Mouse (Mus musculus) cerebellum, adult 2 months (tissue): ENCODE results near the gene Tecpr1. TPM values are rescaled to one million over a fixed set of nuclear protein-coding genes. Genes with fewer than 3 reads are reported as not detected.
A peak's percentile ranks its signal among the peaks of the same experiment; 100 is the strongest.

ENCODE experiments used
- DNase-seq, 2 experiments: peaks; one replicate each; pipeline ENCODE4 v3.0.0; 2021
- H3K27ac ChIP-seq: fragments of 200-500 bp; 2 replicates; pipeline ENCODE4 v1.5.1; 2012; ENCODE audit warnings: low read length, control low read depth, inconsistent platforms; ENCODE audit not compliant: insufficient read depth
- H3K27me3 ChIP-seq: fragments of 200-500 bp; 2 replicates; pipeline ENCODE4 v1.6.1; 2012; ENCODE audit warnings: inconsistent platforms, mild to moderate bottlenecking, low read length, moderate library complexity; ENCODE audit not compliant: control insufficient read depth, insufficient read depth
- H3K4me1 ChIP-seq: fragments of 200-500 bp; 2 replicates; pipeline ENCODE4 v1.6.1; 2011; ENCODE audit warnings: low read length; ENCODE audit not compliant: control insufficient read depth, insufficient read depth
- H3K4me3 ChIP-seq: fragments of 200-500 bp; replicated peaks from 2 replicates; pipeline ENCODE3; 2011; ENCODE audit warnings: mild to moderate bottlenecking, low read depth, low read length, control low read depth; ENCODE audit not compliant: insufficient read depth
- CTCF ChIP-seq: fragments of 200-500 bp; IDR thresholded peaks from 2 replicates; pipeline ENCODE4 v1.5.1; 2011; ENCODE audit warnings: low read depth, mild to moderate bottlenecking, control low read depth, low read length, moderate library complexity, borderline replicate concordance; ENCODE audit not compliant: insufficient read depth
- POLR2A ChIP-seq: fragments of 200-500 bp; IDR thresholded peaks from 2 replicates; pipeline ENCODE4 v1.6.1; 2011; ENCODE audit warnings: low read length, control low read depth, borderline replicate concordance; ENCODE audit not compliant: insufficient read depth
- WGBS: fragments of 180-500 bp; shearing (Covaris S2); methylation state at CpG from one replicate; pipeline ENCODE4 v1.1.7; 2018; 5-methylcytosine and 5-hydroxymethylcytosine counted together
- polyA plus RNA-seq: library from polyadenylated mRNA; depleted of rRNA; stranded (reverse); fragments of >200 nt; gene quantifications from 2 replicates; pipeline ENCODE4 v1.2.3, GENCODE M21; 2012

Gene Tecpr1
- polyA plus RNA-seq, 1 experiment, result 164 TPM

DNA sequence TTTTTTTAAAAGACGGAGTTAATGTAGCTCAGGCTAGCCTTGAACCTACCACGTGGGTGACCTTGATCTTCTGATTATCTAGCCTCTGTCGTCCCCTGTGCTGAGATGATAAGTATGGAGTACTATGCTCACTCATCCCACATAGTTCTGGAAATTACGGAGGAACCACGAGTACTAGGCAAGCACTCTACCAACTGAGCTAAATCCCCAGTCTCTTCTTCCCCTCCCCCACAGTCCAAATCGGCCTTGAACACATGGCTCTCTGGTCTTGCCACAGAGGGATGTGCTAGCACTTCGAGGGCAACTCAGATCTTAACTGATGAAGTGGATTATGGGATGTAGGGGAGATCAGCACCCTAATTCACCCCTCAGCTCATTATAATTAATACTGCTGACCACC is 5.4 kb downstream of the Tecpr1 start:
- Histone ChIP-seq H3K4me1 (peaks cover 28% of the 10 kb centered on the region), H3K4me3 (no peak overlapping the region), H3K27ac (no peak overlapping the region), H3K27me3 (no peaks in the 10 kb centered on the region)
- peak in 1 of 2 experiments; percentile 6 for DNase-seq
- 77% methylated on average over 7 of the region's 7 CpGs for WGBS
- TF ChIP-seq CTCF, result no peak
- TF ChIP-seq POLR2A, result no peak

DNA sequence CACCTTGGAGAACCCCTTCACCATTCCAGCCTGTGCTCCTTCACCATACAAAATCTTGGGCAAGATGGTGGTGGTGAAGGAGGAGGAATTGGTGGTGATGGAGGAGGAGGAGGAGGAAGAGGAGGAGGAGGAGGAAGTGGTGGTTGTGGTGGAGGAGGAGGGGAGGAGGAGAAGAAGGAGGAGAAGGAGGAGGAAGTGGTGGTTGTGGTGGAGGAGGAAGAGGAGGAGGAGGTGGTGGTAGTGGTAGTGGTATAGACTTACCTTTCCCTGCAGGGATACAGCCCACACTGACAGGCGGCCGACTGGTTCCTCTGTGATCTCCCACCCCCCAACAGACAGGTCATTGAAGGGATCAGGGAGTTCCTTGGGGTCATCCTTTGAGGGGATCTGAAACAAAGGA is 7.4 kb downstream of the Tecpr1 start:
- H3K4me3 ChIP-seq, result no peak overlapping the region
- no peaks in the 10 kb centered on the region for H3K27me3 ChIP-seq
- TF ChIP-seq POLR2A (no peak), CTCF (no peak)
- H3K27ac ChIP-seq, result no peak overlapping the region
- peak in 1 of 2 experiments; percentile 4 for DNase-seq
- H3K4me1 ChIP-seq, result peaks cover 22% of the 10 kb centered on the region
- WGBS, result 88% methylated on average over 2 of the region's 2 CpGs

DNA sequence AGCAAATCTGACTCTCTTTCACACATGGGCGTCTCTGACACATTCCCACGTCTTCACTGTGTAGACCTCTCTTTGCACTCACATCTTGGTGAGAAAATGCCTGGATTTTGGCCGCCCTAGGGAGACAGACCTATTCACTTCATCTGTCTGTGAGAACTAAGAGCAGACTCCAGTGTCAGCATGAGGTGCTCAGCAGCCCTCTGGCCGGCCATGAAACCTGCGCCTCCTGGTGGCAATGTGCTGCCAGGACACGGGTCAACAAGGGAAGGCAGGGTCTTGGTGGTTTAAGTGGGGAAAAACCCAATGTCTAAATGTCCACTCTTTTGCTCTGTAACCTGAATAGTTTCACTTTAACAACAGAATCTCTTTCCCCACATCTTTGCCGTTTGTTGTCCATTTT is 9.0 kb downstream of the Tecpr1 start:
- H3K4me1 ChIP-seq, result peaks cover 14% of the 10 kb centered on the region
- H3K4me3 ChIP-seq, result no peak overlapping the region
- WGBS, result 29% methylated on average over 7 of the region's 7 CpGs
- TF ChIP-seq POLR2A, result no peak
- peak; percentile 82 for TF ChIP-seq CTCF
- H3K27me3 ChIP-seq, result no peaks in the 10 kb centered on the region
- no peak overlapping the region for H3K27ac ChIP-seq
- peak; percentile 61 to 73 for DNase-seq

DNA sequence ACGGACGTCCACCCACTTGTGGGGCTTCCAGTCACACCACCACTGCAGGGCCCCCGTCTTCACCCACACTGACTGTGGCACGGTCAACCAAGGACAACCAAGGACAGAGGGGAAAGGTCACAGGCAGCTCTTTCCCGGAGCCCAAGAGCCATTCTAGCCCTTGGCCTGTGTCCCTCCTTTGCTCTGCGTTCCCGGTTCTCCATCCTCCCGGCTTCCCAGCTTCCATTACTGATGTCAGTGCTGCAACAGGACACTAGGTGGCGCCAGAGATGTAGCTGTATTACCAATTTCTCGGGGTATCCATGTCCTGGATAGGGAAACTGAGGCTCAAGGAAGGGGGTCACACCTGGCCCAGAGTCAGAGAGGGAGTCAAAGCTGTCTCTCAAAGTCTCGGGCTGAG is 15.9 kb downstream of the Tecpr1 start:
- Histone ChIP-seq H3K27me3 (no peaks in the 10 kb centered on the region), H3K27ac (no peak overlapping the region), H3K4me1 (peaks cover 41% of the 10 kb centered on the region), H3K4me3 (no peak overlapping the region)
- DNase-seq, result peak; percentile 54 to 69
- TF ChIP-seq CTCF (peak; percentile 83), POLR2A (no peak)
- WGBS, result 37% methylated on average over 11 of the region's 11 CpGs

DNA sequence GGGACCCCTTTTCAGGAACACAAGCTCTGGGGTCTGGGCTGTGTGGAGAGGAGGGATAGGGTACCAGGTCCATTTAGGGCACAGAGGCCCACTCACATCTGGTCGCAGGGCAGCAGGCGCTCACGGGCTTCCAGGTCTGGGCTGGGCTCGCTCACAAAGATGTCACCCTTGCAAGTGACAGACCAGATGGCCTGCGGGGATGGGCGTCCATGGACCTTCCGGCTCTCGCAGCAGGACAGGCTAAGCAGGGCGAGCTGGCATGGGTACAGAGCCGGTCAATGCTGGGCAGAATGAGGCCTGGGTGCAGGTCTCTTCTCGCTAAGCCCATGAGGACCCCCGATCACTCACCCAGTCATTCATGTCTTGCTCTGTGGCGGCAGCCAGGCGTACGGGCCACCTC is 17.3 kb downstream of the Tecpr1 start:
- Histone ChIP-seq H3K4me3 (no peak overlapping the region), H3K27me3 (no peaks in the 10 kb centered on the region), H3K27ac (no peak overlapping the region), H3K4me1 (peaks cover 46% of the 10 kb centered on the region)
- peak; percentile 60 to 61 for DNase-seq
- WGBS, result 35% methylated on average over 15 of the region's 15 CpGs
- TF ChIP-seq POLR2A (no peak), CTCF (no peak)

DNA sequence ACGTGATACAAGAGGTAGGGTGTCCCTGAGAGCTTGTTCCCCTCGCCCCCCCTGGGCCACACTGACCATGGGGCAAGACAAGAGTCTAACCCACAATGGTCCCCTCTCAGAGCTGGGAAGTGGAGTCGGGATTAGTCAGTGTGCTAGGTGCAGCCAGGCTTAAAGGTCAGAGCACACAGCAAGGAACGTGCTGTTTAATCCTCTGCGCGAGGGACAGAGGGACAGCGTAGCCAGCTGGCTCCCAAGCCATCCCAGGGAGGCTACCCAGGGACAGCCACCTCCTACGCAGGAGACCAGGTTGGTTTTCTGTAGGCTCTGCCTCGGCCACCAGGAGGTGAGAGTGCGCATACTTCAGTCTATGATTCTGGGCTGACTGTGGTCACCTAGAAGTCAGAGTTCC is 18.5 kb downstream of the Tecpr1 start:
- Histone ChIP-seq H3K27me3 (no peaks in the 10 kb centered on the region), H3K27ac (no peak overlapping the region), H3K4me3 (no peak overlapping the region), H3K4me1 (peaks cover 57% of the 10 kb centered on the region)
- peak; percentile 45; the same call in 1 of the 2 replicates for TF ChIP-seq CTCF
- TF ChIP-seq POLR2A, result no peak
- DNase-seq, result peak; percentile 52 to 58
- WGBS, result 21% methylated on average over 10 of the region's 10 CpGs

DNA sequence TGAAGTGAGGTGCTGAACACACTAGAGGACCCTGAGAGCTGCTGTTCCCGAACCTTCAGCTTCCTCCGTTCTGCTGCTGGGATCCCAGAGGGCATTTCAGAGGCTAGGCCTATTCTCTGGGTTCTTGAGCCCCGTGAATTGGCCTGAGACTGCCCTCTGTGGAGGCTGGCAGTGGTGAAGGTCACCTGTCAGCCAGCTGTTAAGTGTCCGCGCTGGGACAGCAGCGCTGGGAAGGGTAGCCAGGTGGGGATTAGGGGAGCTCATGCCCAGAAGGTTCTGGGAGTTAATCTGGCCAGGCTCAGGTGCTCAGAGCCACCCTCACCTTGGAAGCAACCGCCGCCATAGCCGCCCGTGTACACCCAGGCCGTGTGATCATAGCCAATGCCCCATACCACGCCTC is 19.1 kb downstream of the Tecpr1 start:
- H3K4me1 ChIP-seq, result peaks cover 57% of the 10 kb centered on the region
- 57% methylated on average over 12 of the region's 12 CpGs for WGBS
- no peaks in the 10 kb centered on the region for H3K27me3 ChIP-seq
- H3K27ac ChIP-seq, result 0 out of 2 replicates have a peak overlapping the region, but pooled peaks have one; percentile 8
- TF ChIP-seq POLR2A (no peak), CTCF (no peak)
- no peak for DNase-seq
- H3K4me3 ChIP-seq, result no peak overlapping the region

DNA sequence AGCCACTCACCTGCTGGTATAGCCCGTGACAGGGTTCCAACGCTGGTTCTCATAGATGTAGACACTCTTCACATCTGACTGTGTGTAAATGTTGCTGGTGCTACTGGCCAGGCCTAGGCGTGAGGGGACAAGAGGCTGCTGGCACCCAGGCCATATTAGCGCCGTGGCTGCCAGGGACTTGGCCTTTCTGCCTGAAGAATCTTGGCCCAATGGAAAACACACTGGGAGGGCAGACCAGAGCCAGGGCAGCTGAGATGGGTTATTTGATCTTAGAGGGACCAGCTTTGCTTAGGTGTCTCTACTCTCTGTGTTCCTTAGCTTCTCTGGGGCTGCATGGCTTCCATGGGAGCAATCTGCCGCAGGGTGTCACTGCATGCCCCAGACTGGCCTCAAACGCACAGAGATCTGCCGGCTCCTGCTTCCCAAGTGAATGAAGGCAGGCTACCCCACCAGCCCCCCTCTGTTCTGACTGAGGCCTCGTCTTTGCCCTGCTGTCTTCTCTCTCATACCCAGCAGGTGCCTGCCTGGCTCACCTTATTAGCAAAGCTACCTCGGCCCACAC is 19.9 kb downstream of the Tecpr1 start:
- Histone ChIP-seq H3K4me1 (peaks cover 57% of the 10 kb centered on the region), H3K27ac (no peak overlapping the region), H3K27me3 (no peaks in the 10 kb centered on the region), H3K4me3 (no peak overlapping the region)
- TF ChIP-seq CTCF, result no peak
- no peak for TF ChIP-seq POLR2A
- 25% methylated on average over 10 of the region's 10 CpGs for WGBS
- DNase-seq, result peak; percentile 55 to 63

DNA sequence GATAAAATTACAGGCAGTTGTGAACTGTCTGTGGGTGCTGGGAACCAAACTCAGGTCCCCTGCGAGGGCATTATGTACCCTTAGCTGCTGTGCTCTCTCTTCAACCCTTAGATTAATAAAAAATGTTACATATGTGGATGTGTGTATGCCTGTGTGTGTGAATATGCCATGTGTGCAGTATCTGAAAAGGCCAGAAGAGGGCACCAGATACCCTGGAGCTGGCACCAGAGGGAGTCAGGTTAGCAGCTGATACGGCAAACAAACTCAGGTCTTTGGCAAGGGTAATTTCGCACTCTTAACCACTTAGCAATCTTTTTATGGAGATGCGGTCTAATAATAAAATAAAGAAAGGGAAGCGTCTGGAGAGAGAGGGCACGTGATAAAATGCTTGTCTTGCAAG is 21.0 kb downstream of the Tecpr1 start:
- Histone ChIP-seq H3K27ac (no peak overlapping the region), H3K4me3 (no peak overlapping the region), H3K4me1 (peaks cover 55% of the 10 kb centered on the region), H3K27me3 (no peaks in the 10 kb centered on the region)
- 97% methylated on average over 6 of the region's 6 CpGs for WGBS
- no peak for TF ChIP-seq POLR2A
- peak; percentile 29; the same call in 1 of the 2 replicates for TF ChIP-seq CTCF
- DNase-seq, result no peak
